In the genomic region with DNA sequence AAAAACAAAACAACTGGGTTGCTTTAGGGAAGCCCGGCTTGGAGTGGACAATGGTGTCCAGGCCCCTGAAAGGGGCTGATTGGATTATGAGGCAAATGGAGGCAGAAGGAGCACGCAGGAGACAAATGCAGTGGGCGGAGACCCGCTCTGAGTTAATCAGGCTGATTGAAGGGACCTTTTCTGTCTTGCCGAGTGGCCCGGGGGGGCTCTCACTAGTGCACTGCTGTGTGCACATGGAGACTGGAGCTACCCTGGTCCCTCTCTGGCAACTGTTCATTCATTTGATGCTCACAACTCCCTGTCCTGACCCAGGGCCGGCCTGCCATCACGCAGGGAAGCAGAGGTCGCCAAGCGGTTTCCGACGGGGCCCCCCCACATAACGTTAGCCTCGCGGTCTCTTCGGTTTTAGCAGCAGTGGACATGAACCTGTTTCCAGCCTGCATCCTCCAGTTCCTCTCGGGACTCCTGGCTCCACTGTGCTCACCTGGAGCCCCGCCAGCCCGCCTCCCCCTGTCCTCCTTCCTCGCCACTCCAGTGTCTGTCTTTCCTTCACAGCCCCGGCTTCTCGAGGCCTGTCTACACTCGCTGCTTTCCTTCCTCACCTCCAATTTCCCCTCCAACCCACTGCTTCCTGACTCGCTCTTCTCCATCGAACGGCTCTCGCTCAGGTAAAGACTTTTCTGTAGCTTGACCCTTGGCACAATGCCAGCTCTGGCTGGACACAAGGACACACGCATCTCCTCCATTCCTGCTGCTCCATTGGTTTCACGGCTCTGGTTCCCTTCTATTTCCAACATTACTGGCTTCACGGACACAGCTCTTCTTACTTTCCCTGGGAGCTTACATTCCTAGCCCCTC, we compare ENCODE assay signal across 15 mouse cellular contexts. TPM values are rescaled to one million over a fixed set of nuclear protein-coding genes. Genes with fewer than 3 reads are reported as not detected.
DNase-seq lines count a peak whose midpoint lies in the region; ATAC-seq lines count a peak whose summit lies in the region.
"Had no signal": no experiment of that assay in that cellular context is flagged by ENCODE, and none has a peak within 500 bp of the region (broad histone marks: within the 10 kb centered on the region; RNA-seq: fewer than 3 reads in every experiment).

No protein-coding gene starts in this region.

- peaks cover 12% of the 10 kb centered on the region; the same call in 1 of the 2 replicates for H3K9me3 ChIP-seq in midbrain, embryonic 11.5 days (ENCODE audit: control insufficient read depth, low read length)
- peaks cover 3% of the 10 kb centered on the region; the same call in 1 of the 2 replicates for H3K9me3 ChIP-seq in midbrain, embryonic 16.5 days (replicated peaks; ENCODE audit: control insufficient read depth, low read length, poor library complexity, severe bottlenecking)
- peaks cover 20% of the 10 kb centered on the region for H3K9me3 ChIP-seq in embryonic facial prominence, embryonic 14.5 days (ENCODE audit: control insufficient read depth, low read length)
- H3K9me3 ChIP-seq in limb, embryonic 10.5 days (replicated peaks) = peaks cover 8% of the 10 kb centered on the region; the same call in 1 of the 2 replicates

- H3K4me2 ChIP-seq in midbrain, embryonic 11.5 days = peak overlapping the region; percentile 30
- H3K4me2 ChIP-seq in midbrain, embryonic 16.5 days (ENCODE audit: low read length) = no peak overlapping the region
- H3K4me2 ChIP-seq in embryonic facial prominence, embryonic 14.5 days (ENCODE audit: low read depth, low read length) = no peak overlapping the region
- H3K4me2 ChIP-seq: embryonic facial prominence, embryonic 13.5 days had no signal

- no peaks in the 10 kb centered on the region for H3K27me3 ChIP-seq in midbrain, embryonic 11.5 days (ENCODE audit: control insufficient read depth, insufficient read depth, low read length)
- no peaks in the 10 kb centered on the region for H3K27me3 ChIP-seq in midbrain, embryonic 16.5 days (ENCODE audit: control insufficient read depth, insufficient read depth, low read depth, low read length)
- H3K27me3 ChIP-seq in embryonic facial prominence, embryonic 14.5 days (replicated peaks; ENCODE audit: control insufficient read depth, insufficient read depth, low read length) = no peaks in the 10 kb centered on the region
- H3K27me3 ChIP-seq in limb, embryonic 10.5 days (ENCODE audit: low read depth, poor library complexity, severe bottlenecking) = no peaks in the 10 kb centered on the region
- H3K27me3 ChIP-seq: embryonic facial prominence, embryonic 13.5 days had no signal

- no peak overlapping the region for H3K4me3 ChIP-seq in midbrain, embryonic 11.5 days (ENCODE audit: low read depth, low read length)
- no peak overlapping the region for H3K4me3 ChIP-seq in midbrain, embryonic 16.5 days (ENCODE audit: low read depth, low read length)
- no peak overlapping the region for H3K4me3 ChIP-seq in embryonic facial prominence, embryonic 14.5 days (ENCODE audit: low read depth, low read length)
- H3K4me3 ChIP-seq in limb, embryonic 10.5 days = no peak overlapping the region
- H3K4me3 ChIP-seq: embryonic facial prominence, embryonic 13.5 days; myocyte had no signal

- peak overlapping the region; percentile 2; the same call in 1 of the 2 replicates for H3K27ac ChIP-seq in midbrain, embryonic 11.5 days (ENCODE audit: low read depth, low read length)
- H3K27ac ChIP-seq in midbrain, embryonic 16.5 days (ENCODE audit: low read length) = no peak overlapping the region
- H3K27ac ChIP-seq in embryonic facial prominence, embryonic 14.5 days (replicated peaks; ENCODE audit: low read depth, low read length) = no peak overlapping the region; the same call in 1 of the 2 replicates
- peak overlapping the region; percentile 70; the same call in 1 of the 2 replicates for H3K27ac ChIP-seq in limb, embryonic 10.5 days
- H3K27ac ChIP-seq: embryonic facial prominence, embryonic 13.5 days; kidney, postnatal 0 days had no signal

- WGBS in midbrain, embryonic 11.5 days = 38% methylated on average over 30 of the region's 30 CpGs
- 26% methylated on average over 30 of the region's 30 CpGs for WGBS in midbrain, embryonic 16.5 days
- 54% methylated on average over 30 of the region's 30 CpGs for WGBS in embryonic facial prominence, embryonic 14.5 days
- WGBS in limb, embryonic 10.5 days = 75% methylated on average over 30 of the region's 30 CpGs

- peak; percentile 79 for ATAC-seq in midbrain, embryonic 11.5 days (ENCODE audit: low FRiP score)
- no peak for ATAC-seq in midbrain, embryonic 16.5 days
- no peak for ATAC-seq in embryonic facial prominence, embryonic 14.5 days (ENCODE audit: low read depth)
- ATAC-seq: lung, postnatal 0 days had no signal

- DNase-seq in midbrain, embryonic 11.5 days (ENCODE audit: low spot score, missing footprints) = peak; percentile 91
- DNase-seq in cerebellum, postnatal 14 days = peak; percentile 30 to 43
- peak; percentile 43 for DNase-seq in embryonic facial prominence, embryonic 14.5 days (ENCODE audit: low spot score)
- no peak for DNase-seq in limb, embryonic 10.5 days (ENCODE audit: low spot score)
- no peak for DNase-seq in B cell, adult 2 months
- no peak for DNase-seq in adrenal gland, postnatal 4 days (ENCODE audit: low spot score in 2 of 2)
- DNase-seq: adrenal gland, adult 2 months had no signal

- peaks cover 20% of the 10 kb centered on the region for H3K4me1 ChIP-seq in midbrain, embryonic 11.5 days (ENCODE audit: control insufficient read depth, insufficient read depth, low read length)
- H3K4me1 ChIP-seq in midbrain, embryonic 16.5 days (ENCODE audit: control insufficient read depth, insufficient read depth, low read length) = peaks cover 2% of the 10 kb centered on the region; the same call in 1 of the 2 replicates
- H3K4me1 ChIP-seq in embryonic facial prominence, embryonic 14.5 days (ENCODE audit: control insufficient read depth, insufficient read depth, low read length) = no peaks in the 10 kb centered on the region
- peaks cover 44% of the 10 kb centered on the region for H3K4me1 ChIP-seq in limb, embryonic 10.5 days

- H3K9ac ChIP-seq in midbrain, embryonic 11.5 days (ENCODE audit: low read length) = no peak overlapping the region
- H3K9ac ChIP-seq in midbrain, embryonic 16.5 days (ENCODE audit: low read depth, low read length) = no peak overlapping the region
- H3K9ac ChIP-seq in embryonic facial prominence, embryonic 14.5 days (ENCODE audit: low read depth, low read length) = no peak overlapping the region; the same call in 1 of the 2 replicates
- H3K9ac ChIP-seq: embryonic facial prominence, embryonic 13.5 days had no signal

- H3K36me3 ChIP-seq in midbrain, embryonic 11.5 days (ENCODE audit: control insufficient read depth, insufficient read depth, low read length) = peaks cover 2% of the 10 kb centered on the region; the same call in 1 of the 2 replicates
- H3K36me3 ChIP-seq in midbrain, embryonic 16.5 days (ENCODE audit: control insufficient read depth, insufficient read depth, low read length) = peaks cover 26% of the 10 kb centered on the region
- peaks cover 58% of the 10 kb centered on the region for H3K36me3 ChIP-seq in embryonic facial prominence, embryonic 14.5 days (ENCODE audit: control insufficient read depth, insufficient read depth, low read length)
- H3K36me3 ChIP-seq in limb, embryonic 10.5 days = peaks cover 74% of the 10 kb centered on the region
- H3K36me3 ChIP-seq: G1E had no signal

RNA-seq across cellular contexts. Expression of gene Rtl1, which starts 54.0 kb away (rescaled TPM):
- 0.32 and 0.59 TPM in 2 replicates for polyA plus RNA-seq in midbrain, embryonic 11.5 days (2014; fragmentation: Nextera tagmentation; extraction: Ambion mirVana)
- polyA plus RNA-seq in midbrain, embryonic 16.5 days (2015; fragmentation: Nextera tagmentation; extraction: Ambion mirVana) = 2.0 and 2.2 TPM in 2 replicates
- polyA plus RNA-seq in embryonic facial prominence, embryonic 14.5 days (2014; fragmentation: Nextera tagmentation; extraction: Ambion mirVana) = 5.0 TPM in 2 replicates
- polyA plus RNA-seq in limb, embryonic 10.5 days (2016; fragmentation: Nextera tagmentation; extraction: Ambion mirVana) = 0.69 and 0.74 TPM in 2 replicates
- total RNA-seq in adrenal gland, postnatal 4 days (2021) = 10 to 100 TPM in 1 of 2 experiments, 1 to 10 TPM in 1; 8.8 to 10.3 TPM
- total RNA-seq: gastrocnemius, adult 8-10 months had no signal
- polyA plus RNA-seq: G1E; myocyte; small intestine, adult 2 months had no signal

Comparison
In these comparisons a context has a peak if more than half of its experiments do, and no peak if none do; other contexts are left out.
1. H3K27ac ChIP-seq: peak in midbrain, embryonic 11.5 days (single experiment) and limb, embryonic 10.5 days (single experiment); none in midbrain, embryonic 16.5 days (single experiment) and embryonic facial prominence, embryonic 14.5 days (single experiment).
2. DNase-seq: peak in midbrain, embryonic 11.5 days (single experiment), cerebellum, postnatal 14 days (2 of 2) and embryonic facial prominence, embryonic 14.5 days (single experiment); none in limb, embryonic 10.5 days (single experiment), B cell, adult 2 months (0 of 2) and adrenal gland, postnatal 4 days (0 of 2).